Mouse (Mus musculus) kidney, adult 2 months (tissue): ENCODE data around the gene Tbc1d13.

Experiments used
- CTCF ChIP-seq: fragments of 200-500 bp; conservative IDR thresholded peaks from 2 replicates; pipeline ENCODE4 v1.5.1; 2011; ENCODE audit warnings: low read depth, mild to moderate bottlenecking, control low read depth, low read length, moderate library complexity, mixed read lengths; ENCODE audit not compliant: insufficient read depth, insufficient read length
- POLR2A ChIP-seq: fragments of 200-500 bp; IDR thresholded peaks from one replicate; pipeline ENCODE4 v1.6.1; 2011; ENCODE audit warnings: low read depth, low read length, control low read depth

GRCm38 (mm10) chr2:30182424-30182823, 48.9 kb downstream of the Tbc1d13 start:
- TF ChIP-seq CTCF (no peak), POLR2A (no peak)
